Mouse (Mus musculus): ENCODE results near the gene Psmc6. TPM values are rescaled to one million over a fixed set of nuclear protein-coding genes. Genes with fewer than 3 reads are reported as not detected.

Gene Psmc6
- polyA plus RNA-seq, 1 experiment from 2014 or later, result 134 TPM

- peak overlapping the region; percentile 94 for H3K9ac ChIP-seq (ENCODE audit: low read length)
- H3K27ac ChIP-seq (ENCODE audit: low read length), result no peak overlapping the region
These were observed 12.7 kb upstream of the Psmc6 start for GRCm38 (mm10) chr14:45316927-45317326.

GRCm38 (mm10) chr14:45317921-45318411 lies 11.6 kb upstream of the Psmc6 start:
- Histone ChIP-seq H3K27me3 (ENCODE audit: control insufficient read depth, insufficient read depth, low read length) (no peaks in the 10 kb centered on the region), H3K4me3 (ENCODE audit: low read length) (peak overlapping the region; percentile 95), H3K36me3 (ENCODE audit: control insufficient read depth, insufficient read depth) (no peaks in the 10 kb centered on the region), H3K27ac (ENCODE audit: low read length) (peak overlapping the region; percentile 95), H3K4me2 (ENCODE audit: low read depth, low read length) (peak overlapping the region; percentile 72), H3K9me3 (replicated peaks; ENCODE audit: control insufficient read depth, low read length) (no peaks in the 10 kb centered on the region), H3K4me1 (ENCODE audit: control insufficient read depth, insufficient read depth, low read length) (peaks cover 28% of the 10 kb centered on the region), H3K9ac (ENCODE audit: low read length) (peak overlapping the region; percentile 94)
- ATAC-seq (replicated peaks; ENCODE audit: extremely low read depth, insufficient read depth, low FRiP score), result peak; percentile 46
- WGBS, result 0% methylated on average over 38 of the region's 38 CpGs

More at GRCm38 (mm10) chr14:45316927-45317326, 12.7 kb upstream of the Psmc6 start:
- peaks cover 28% of the 10 kb centered on the region for H3K4me1 ChIP-seq (ENCODE audit: control insufficient read depth, insufficient read depth, low read length)
- H3K4me2 ChIP-seq (ENCODE audit: low read depth, low read length), result peak overlapping the region; percentile 72
- H3K27me3 ChIP-seq (ENCODE audit: control insufficient read depth, insufficient read depth, low read length), result no peaks in the 10 kb centered on the region
- ATAC-seq (replicated peaks; ENCODE audit: extremely low read depth, insufficient read depth, low FRiP score), result no peak
- no peaks in the 10 kb centered on the region for H3K36me3 ChIP-seq (ENCODE audit: control insufficient read depth, insufficient read depth)
- H3K9me3 ChIP-seq (replicated peaks; ENCODE audit: control insufficient read depth, low read length), result no peaks in the 10 kb centered on the region
- H3K4me3 ChIP-seq (ENCODE audit: low read length), result peak overlapping the region; percentile 95
- 43% methylated on average over 5 of the region's 5 CpGs for WGBS

DNA sequence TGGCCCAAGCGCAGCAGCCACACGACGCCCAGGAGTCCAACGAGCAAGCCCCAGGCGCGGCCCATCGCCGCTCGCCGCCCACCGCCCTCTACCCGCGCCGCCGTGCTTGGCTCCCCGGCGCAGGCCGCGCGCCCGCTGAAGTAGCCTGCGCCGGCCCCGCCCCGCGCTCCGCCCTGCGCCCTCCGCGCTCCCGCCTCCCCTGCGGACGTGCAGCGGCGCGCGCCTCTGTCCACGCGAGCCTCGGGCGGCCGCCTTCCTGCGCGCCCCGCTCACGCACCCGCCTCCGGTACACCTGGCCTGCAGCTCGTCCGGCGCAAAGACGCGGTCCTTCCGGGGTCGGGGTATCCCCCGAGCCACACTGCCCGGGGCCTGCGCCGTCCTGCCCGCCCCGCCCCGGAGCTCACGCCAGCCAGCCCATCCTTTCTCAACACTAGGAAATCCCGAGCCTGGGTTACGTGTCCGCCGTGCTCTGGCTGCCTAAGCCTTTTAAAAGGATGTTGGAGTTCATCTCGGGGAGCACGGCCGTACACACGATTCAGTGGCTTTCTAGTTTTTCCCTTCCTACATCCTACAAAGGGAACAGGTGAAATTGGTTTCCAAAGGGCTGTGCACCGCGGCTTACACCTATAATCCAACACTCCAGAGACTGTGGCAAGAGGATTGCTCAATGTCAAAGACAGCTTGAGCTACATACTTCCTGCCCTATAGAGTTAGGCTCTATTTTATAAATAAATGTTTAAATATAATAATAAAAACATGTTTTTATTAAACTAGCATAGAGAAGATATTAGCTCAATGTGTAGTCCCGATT lies 11.0 kb upstream of the Psmc6 start, which contains the start of gene Ero1l:
TSS of gene Ero1l (minus strand) at position 346 of the 811 bp plus-strand sequence.
- peak; percentile 96 for ATAC-seq (replicated peaks; ENCODE audit: extremely low read depth, insufficient read depth, low FRiP score)
- Histone ChIP-seq H3K4me3 (ENCODE audit: low read length) (peak within 1 kb of the TSS; percentile 95), H3K9me3 (replicated peaks; ENCODE audit: control insufficient read depth, low read length) (no peaks in the 10 kb centered on the region), H3K4me1 (ENCODE audit: control insufficient read depth, insufficient read depth, low read length) (peaks cover 28% of the 10 kb centered on the region), H3K27me3 (ENCODE audit: control insufficient read depth, insufficient read depth, low read length) (no peaks in the 10 kb centered on the region), H3K4me2 (ENCODE audit: low read depth, low read length) (peak within 1 kb of the TSS; percentile 84), H3K9ac (ENCODE audit: low read length) (peak within 1 kb of the TSS; percentile 94), H3K36me3 (ENCODE audit: control insufficient read depth, insufficient read depth) (no peaks in the 10 kb centered on the region), H3K27ac (ENCODE audit: low read length) (peak within 1 kb of the TSS; percentile 95)
- 2% methylated on average over 70 of the region's 74 CpGs for WGBS

DNA sequence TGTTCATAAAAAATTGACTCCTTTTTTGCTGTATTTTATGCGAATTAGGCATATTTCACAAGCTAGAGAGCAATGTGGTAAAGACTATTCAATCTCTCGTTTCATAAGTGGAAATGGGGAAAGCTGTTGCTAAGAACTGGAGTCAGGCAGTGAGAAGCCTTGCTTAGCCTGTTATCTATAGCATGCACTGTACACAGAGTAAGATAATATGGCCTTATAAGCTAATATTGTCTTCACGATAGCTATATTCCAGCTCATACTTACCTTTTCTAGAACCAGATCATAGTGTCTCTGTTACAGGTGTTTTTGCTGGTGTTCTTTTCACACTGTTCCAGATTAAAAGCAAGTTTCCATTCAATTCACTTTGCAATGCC lies 10.4 kb upstream of the Psmc6 start:
- Histone ChIP-seq H3K4me3 (ENCODE audit: low read length) (no peak overlapping the region), H3K4me1 (ENCODE audit: control insufficient read depth, insufficient read depth, low read length) (peaks cover 26% of the 10 kb centered on the region), H3K27me3 (ENCODE audit: control insufficient read depth, insufficient read depth, low read length) (no peaks in the 10 kb centered on the region), H3K4me2 (ENCODE audit: low read depth, low read length) (no peak overlapping the region; the same call in 1 of the 2 replicates), H3K27ac (ENCODE audit: low read length) (peak overlapping the region; percentile 54; the same call in 1 of the 2 replicates), H3K9me3 (replicated peaks; ENCODE audit: control insufficient read depth, low read length) (no peaks in the 10 kb centered on the region), H3K36me3 (ENCODE audit: control insufficient read depth, insufficient read depth) (no peaks in the 10 kb centered on the region), H3K9ac (ENCODE audit: low read length) (no peak overlapping the region; the same call in 1 of the 2 replicates)
- ATAC-seq (replicated peaks; ENCODE audit: extremely low read depth, insufficient read depth, low FRiP score), result no peak
- WGBS, result 57% methylated on average over 3 of the region's 3 CpGs

DNA sequence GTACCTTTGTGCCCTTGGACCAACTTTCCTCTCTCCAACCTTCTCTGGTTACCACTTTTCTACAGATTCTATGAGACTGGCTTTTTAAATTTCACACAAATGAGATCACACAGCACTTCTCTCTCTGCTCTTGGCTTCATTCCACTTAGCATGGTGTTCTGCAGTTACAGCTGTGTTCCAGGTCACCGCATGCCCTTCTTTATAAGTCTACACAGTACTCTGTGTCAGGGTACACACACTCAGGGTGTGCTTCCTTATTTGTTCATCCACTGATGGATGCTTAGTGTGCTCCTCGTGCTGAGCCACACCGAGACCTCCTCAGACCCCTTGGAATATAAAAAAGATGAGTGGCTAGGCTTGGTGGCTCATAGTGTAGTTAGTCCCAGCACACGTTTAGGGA lies 9.5 kb upstream of the Psmc6 start:
- WGBS, result 71% methylated on average over 4 of the region's 4 CpGs
- Histone ChIP-seq H3K27me3 (ENCODE audit: control insufficient read depth, insufficient read depth, low read length) (no peaks in the 10 kb centered on the region), H3K9ac (ENCODE audit: low read length) (no peak overlapping the region), H3K36me3 (ENCODE audit: control insufficient read depth, insufficient read depth) (no peaks in the 10 kb centered on the region), H3K4me2 (ENCODE audit: low read depth, low read length) (no peak overlapping the region), H3K9me3 (replicated peaks; ENCODE audit: control insufficient read depth, low read length) (no peaks in the 10 kb centered on the region), H3K4me1 (ENCODE audit: control insufficient read depth, insufficient read depth, low read length) (peaks cover 24% of the 10 kb centered on the region), H3K27ac (ENCODE audit: low read length) (no peak overlapping the region), H3K4me3 (ENCODE audit: low read length) (no peak overlapping the region)
- no peak for ATAC-seq (replicated peaks; ENCODE audit: extremely low read depth, insufficient read depth, low FRiP score)

DNA sequence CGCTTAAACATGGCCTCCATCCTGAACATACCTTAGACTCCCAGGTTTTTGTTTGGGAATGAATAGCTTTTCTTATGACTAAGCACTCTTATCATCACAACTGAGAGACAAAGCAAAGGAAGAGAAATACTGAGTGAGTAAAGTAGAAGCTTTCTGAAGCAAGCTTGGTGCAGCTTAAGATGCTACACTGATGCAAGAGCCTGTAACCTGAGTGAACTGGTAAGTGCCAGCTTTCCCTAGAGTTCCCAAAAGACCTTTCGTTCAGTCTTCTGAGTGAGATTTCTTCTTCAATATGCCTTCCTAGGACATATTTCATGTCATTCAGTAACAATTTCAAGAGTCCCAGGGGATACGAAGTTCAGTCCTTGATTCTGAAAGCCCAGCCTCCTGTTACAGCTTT lies 8.5 kb upstream of the Psmc6 start:
- Histone ChIP-seq H3K4me2 (ENCODE audit: low read depth, low read length) (no peak overlapping the region), H3K27ac (ENCODE audit: low read length) (no peak overlapping the region), H3K4me1 (ENCODE audit: control insufficient read depth, insufficient read depth, low read length) (peaks cover 15% of the 10 kb centered on the region), H3K9ac (ENCODE audit: low read length) (no peak overlapping the region), H3K27me3 (ENCODE audit: control insufficient read depth, insufficient read depth, low read length) (no peaks in the 10 kb centered on the region), H3K4me3 (ENCODE audit: low read length) (no peak overlapping the region), H3K9me3 (replicated peaks; ENCODE audit: control insufficient read depth, low read length) (no peaks in the 10 kb centered on the region), H3K36me3 (ENCODE audit: control insufficient read depth, insufficient read depth) (no peaks in the 10 kb centered on the region)
- no peak for ATAC-seq (replicated peaks; ENCODE audit: extremely low read depth, insufficient read depth, low FRiP score)
- 73% methylated on average over 3 of the region's 3 CpGs for WGBS

- ATAC-seq (replicated peaks; ENCODE audit: extremely low read depth, insufficient read depth, low FRiP score), result no peak
- Histone ChIP-seq H3K4me2 (ENCODE audit: low read depth, low read length) (no peak overlapping the region), H3K27me3 (ENCODE audit: control insufficient read depth, insufficient read depth, low read length) (no peaks in the 10 kb centered on the region), H3K9me3 (replicated peaks; ENCODE audit: control insufficient read depth, low read length) (no peaks in the 10 kb centered on the region), H3K9ac (ENCODE audit: low read length) (no peak overlapping the region), H3K4me3 (ENCODE audit: low read length) (no peak overlapping the region), H3K27ac (ENCODE audit: low read length) (no peak overlapping the region), H3K36me3 (ENCODE audit: control insufficient read depth, insufficient read depth) (no peaks in the 10 kb centered on the region), H3K4me1 (ENCODE audit: control insufficient read depth, insufficient read depth, low read length) (peaks cover 11% of the 10 kb centered on the region)
- WGBS, result 55% methylated on average over 5 of the region's 5 CpGs
These were observed 8.0 kb upstream of the Psmc6 start for GRCm38 (mm10) chr14:45321622-45322021.

GRCm38 (mm10) chr14:45322450-45322849 lies 7.1 kb upstream of the Psmc6 start:
- Histone ChIP-seq H3K9ac (ENCODE audit: low read length) (no peak overlapping the region), H3K4me2 (ENCODE audit: low read depth, low read length) (no peak overlapping the region), H3K4me1 (ENCODE audit: control insufficient read depth, insufficient read depth, low read length) (peaks cover 5% of the 10 kb centered on the region), H3K27me3 (ENCODE audit: control insufficient read depth, insufficient read depth, low read length) (no peaks in the 10 kb centered on the region), H3K4me3 (ENCODE audit: low read length) (no peak overlapping the region), H3K36me3 (ENCODE audit: control insufficient read depth, insufficient read depth) (no peaks in the 10 kb centered on the region), H3K27ac (ENCODE audit: low read length) (no peak overlapping the region), H3K9me3 (replicated peaks; ENCODE audit: control insufficient read depth, low read length) (no peaks in the 10 kb centered on the region)
- ATAC-seq (replicated peaks; ENCODE audit: extremely low read depth, insufficient read depth, low FRiP score), result no peak
- WGBS, result 87% methylated on average over 2 of the region's 2 CpGs

DNA sequence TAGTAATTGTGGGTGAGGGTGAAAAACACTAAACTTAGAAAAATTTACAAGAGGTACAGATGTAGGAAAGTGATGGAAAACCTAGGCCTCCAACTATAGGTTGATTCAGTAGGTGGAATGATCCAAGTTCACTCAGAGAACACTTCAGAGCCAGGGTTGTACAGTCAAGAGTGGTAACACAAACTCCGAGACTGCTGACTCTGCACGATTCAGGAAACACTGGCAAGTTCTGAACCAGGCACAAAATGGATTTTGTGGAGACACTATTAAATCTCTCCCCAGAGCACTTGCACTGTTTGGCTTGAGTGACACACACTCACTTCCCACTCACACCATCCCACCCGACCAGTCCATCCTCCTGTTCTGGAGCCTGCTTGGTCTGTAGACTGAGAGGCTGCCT lies 6.3 kb upstream of the Psmc6 start:
- H3K36me3 ChIP-seq (ENCODE audit: control insufficient read depth, insufficient read depth), result no peaks in the 10 kb centered on the region
- H3K9me3 ChIP-seq (replicated peaks; ENCODE audit: control insufficient read depth, low read length), result no peaks in the 10 kb centered on the region
- no peak overlapping the region for H3K9ac ChIP-seq (ENCODE audit: low read length)
- 81% methylated on average over 3 of the region's 3 CpGs for WGBS
- no peak for ATAC-seq (replicated peaks; ENCODE audit: extremely low read depth, insufficient read depth, low FRiP score)
- H3K4me3 ChIP-seq (ENCODE audit: low read length), result no peak overlapping the region
- H3K4me1 ChIP-seq (ENCODE audit: control insufficient read depth, insufficient read depth, low read length), result peaks cover 5% of the 10 kb centered on the region
- H3K27ac ChIP-seq (ENCODE audit: low read length), result no peak overlapping the region
- no peak overlapping the region for H3K4me2 ChIP-seq (ENCODE audit: low read depth, low read length)
- H3K27me3 ChIP-seq (ENCODE audit: control insufficient read depth, insufficient read depth, low read length), result no peaks in the 10 kb centered on the region

All from heart, embryonic 16.5 days (tissue).